Mouse (Mus musculus) myocyte (in vitro differentiated cells): Measurements from ENCODE around the gene Arhgap8.

Source experiments
- POLR2A ChIP-seq: IDR thresholded peaks from one replicate; pipeline ENCODE4 v1.6.1; 2011; ENCODE audit warnings: low read depth, mild to moderate bottlenecking, control low read depth, moderate library complexity; ENCODE audit not compliant: insufficient read length
- USF1 ChIP-seq: IDR thresholded peaks from one replicate; pipeline ENCODE4 v1.6.1; 2011; ENCODE audit warnings: low read depth, mild to moderate bottlenecking, control low read depth, moderate library complexity

DNA sequence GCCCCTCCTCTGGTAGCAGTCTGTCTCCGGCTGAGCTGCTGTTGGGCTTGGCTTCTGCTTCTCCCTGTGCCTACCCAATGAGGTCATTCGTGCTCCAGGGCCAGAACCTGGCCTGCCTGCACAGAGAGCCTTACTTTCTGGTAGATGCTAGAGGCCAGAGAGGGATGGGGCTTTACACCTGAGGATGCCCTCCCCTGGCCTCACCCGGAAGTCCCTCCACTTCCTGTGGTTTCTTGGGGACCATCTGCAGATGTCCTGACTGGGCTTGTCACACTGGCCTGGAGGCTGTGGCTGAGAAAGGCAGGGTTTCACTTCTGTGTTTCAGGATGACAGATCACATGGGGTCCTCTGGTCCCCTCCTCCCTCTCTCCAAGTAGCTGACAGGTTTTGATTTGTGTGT, 34.4 kb upstream of the Arhgap8 start:
- TF ChIP-seq POLR2A (no peak), USF1 (no peak)
